Mouse (Mus musculus): Measurements from ENCODE around the gene Masp1. TPM values are rescaled to one million over a fixed set of nuclear protein-coding genes. Genes with fewer than 3 reads are reported as not detected.

Masp1 gene
- total RNA-seq (2021): 10 to 100 TPM; 24.5 TPM

DNA sequence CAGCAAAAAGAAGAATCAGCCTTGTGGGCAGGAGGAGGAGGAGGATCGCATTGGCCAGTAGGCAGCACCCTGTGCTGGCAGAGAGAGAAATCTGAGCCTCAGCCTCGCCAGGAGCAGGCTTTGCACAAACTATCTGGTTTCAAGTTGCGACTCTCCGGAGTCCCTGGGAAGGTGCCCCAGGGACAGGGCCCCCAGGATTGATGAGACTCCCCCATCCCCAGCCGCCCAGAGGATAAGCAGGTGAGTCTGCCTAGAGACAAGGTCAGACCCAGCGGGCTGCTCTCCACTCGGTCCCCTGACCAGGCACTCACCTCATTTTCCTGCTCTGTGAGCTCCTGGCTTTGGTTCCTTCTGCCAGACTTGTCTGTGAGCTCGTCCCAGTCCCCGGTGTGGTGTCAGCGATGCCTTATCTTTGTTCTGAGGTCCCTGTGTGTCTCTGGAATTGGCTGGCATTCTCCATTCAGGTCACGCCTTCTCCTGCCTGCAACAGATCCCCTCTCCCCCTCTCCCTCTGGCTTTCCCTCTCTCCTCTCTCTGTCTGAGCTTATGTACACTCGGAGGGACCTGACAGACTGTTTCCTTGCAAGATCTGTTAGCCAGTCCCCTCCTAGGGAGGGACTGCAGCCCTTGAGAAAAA, at the start of gene Masp1, which contains the start of gene Rtp4:
TSS of gene Masp1 (minus strand) at position 581 of the 637 bp plus-strand sequence.
TSS of gene Rtp4 (plus strand) at position 57 of the 637 bp plus-strand sequence.
- DNase-seq: peak in 1 of 2 experiments; percentile 39
- intact Hi-C loops (cut with DNase I): no loop called here

DNA sequence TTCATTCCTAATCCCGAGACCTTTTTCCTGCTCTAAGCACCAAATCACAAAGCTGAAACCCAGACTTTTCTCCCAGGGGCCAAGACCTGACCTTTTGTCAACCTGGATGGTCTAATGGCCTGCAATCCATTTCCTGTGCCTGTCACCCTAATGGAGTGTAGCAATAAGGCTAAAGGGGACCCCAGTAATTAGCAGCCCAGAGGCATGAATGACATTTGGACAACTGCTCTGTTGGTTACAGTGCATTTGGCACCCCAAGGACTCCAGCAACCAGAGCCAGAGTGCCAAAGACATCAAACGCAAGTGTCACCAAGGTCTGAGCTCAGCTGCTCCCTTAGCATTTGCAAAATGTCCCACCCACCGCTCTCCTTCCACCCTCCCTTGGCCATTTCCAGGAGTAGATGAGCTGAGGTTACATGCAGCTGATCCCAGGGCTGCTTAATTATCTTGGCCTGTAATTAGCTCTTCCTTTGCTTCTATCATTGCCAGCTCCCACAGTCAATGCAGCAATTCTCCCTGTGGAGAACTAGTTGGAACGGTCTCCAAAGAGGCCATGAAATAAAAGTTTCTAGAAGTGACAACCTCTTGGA, 47.8 kb upstream of the Masp1 start:
- intact Hi-C loops (cut with DNase I): no loop called here
- DNase-seq: no peak

DNA sequence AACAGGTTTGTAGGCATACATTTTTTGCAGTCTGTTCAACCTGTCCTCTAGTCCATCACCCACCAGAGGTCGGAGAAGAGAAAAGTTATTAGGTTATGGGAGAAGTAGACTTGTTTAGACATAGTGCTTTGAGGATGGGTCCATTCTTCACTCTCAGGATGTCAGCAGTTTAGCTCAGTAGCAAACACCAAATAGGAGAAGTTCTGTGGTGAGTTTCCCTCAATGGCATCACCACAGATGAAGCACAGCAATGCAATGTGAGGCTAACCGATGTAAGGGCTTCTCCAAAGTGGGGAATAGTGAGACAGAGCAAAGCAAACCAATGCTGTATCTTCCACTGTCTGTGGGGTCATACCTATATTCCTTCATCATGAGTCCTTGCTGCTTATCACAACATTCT, 37.1 kb upstream of the Masp1 start:
- no peak for DNase-seq
- intact Hi-C loops (cut with DNase I): no loop called here

DNA sequence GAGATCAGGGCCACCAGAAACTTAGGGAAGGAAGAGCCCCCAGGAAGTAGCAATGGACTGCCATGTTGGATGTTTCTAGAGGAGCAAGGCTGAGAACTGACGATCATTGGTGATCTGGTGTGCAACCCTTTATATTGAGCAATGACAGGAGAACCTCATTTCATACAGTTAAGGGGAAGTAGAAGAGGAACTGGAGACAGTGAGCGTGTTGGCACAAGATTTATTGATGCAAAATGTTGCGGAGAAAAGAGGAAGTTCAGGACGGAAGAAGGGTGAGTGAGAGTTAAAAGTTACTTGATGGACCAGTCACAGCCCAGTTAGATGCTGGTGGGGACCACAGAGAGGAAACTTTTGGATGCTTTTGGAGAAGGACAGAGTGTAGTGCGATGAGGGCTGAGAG, 36.6 kb upstream of the Masp1 start:
- intact Hi-C loops (cut with DNase I): no loop called here
- DNase-seq: no peak

DNA sequence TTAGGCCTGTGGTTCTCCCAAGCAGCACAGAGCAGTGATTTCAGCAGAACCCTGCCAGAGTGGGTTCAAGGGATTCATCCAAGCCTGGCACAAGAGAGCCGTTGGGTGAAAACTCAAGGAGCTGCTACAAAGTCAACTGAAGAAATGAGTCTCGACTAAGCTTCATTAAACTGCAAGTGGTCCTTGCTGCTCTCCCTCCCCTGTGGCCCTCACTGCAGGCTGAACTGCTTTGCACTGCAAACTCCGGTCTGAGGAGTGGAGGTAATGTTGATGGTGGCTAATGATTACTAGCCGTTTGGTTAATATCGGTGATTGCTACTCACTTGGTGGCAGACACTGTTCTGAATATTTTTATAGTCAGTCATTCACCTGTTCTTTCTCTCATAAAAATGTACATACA, 34.1 kb upstream of the Masp1 start:
- intact Hi-C loops (cut with DNase I): loop anchor here (5.0 kb wide), 1 partner anchor 78 kb away; no protein-coding TSS in a partner anchor
- no peak for DNase-seq

DNA sequence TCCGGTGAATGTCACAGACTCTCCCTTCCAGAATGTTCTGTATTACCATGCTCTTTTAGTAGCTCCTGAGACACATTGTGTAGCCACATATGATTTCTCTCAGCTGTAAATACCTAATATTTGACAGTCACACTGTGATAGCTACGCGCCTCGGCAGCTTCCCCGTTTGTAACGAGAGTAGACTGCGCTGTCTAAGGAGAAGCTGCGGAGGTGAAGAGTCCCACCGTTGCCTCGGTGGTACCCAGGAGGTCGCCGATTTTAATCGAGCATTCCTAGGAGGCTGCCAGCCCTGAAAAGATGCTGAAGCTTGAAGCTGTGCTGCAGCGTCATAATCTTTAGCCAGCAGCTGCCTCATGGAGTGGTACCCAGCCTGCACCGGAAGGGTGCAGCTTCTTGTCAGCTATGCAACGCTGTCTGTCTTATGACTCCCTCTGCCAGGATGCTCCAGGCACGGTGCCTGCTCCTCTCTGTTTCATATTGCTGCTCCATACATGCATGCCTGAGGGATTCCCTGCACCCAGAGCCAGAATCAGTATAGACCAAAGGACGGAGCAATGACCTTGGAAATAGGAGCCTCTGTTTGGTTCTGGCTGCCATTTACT, 30.5 kb upstream of the Masp1 start:
- intact Hi-C loops (cut with DNase I): loop anchor here (1.0 to 5.0 kb wide), 4 partner anchors 81 to 402 kb away; no protein-coding TSS in a partner anchor
- no peak for DNase-seq

DNA sequence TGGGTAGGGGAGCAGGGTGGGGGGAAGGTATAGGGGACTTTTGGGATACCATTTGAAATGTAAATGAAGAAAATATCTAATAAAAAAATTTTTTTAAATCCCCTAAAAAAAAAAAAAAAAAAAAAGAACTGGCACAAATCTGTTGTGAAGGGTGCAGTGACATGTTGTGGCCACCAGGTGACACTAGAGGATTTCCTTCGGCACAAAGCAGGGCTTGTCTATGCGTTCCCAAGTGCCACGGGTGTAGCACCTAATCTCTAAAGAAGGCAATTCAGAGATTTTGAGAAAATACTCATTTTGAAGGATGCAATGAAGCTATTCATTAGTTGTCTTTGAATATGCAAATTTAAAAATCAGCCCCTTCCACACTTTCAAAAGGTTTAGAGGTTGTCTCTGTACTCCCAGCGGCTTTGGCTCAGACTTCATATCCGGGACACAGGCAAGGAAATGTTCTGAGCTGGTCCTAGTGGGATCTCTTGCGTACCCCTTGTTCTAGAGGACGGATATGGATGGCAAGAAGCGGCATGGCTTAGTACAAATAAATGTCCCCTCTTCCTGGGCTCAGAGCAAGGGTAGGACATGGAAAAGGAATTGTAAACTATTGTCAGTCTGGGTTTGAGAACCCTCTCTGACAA, 29.8 kb upstream of the Masp1 start:
- DNase-seq: peak; percentile 68 to 73
- intact Hi-C loops (cut with DNase I): loop anchor here (1.0 to 5.0 kb wide), 4 partner anchors 82 to 403 kb away; no protein-coding TSS in a partner anchor

DNA sequence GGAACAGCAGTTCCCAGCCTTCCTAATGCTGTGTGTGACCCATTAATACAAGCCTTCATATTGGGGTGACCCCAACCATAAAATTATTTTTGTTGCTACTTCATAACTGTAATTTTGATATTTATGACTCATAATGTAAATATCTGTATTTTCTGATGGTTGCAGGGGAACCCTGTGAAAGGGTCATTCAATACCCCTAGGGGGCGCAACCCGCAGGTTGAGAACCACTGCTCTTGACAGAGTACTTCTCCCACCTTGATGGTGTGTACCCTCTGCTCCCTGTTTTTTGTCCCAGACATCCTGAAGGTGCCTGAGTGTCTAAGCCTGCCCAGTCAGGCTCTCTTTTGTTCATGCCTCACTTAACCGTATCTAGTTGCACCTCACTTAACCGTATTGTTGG, 27.2 kb upstream of the Masp1 start:
- no peak for DNase-seq
- intact Hi-C loops (cut with DNase I): no loop called here

DNA sequence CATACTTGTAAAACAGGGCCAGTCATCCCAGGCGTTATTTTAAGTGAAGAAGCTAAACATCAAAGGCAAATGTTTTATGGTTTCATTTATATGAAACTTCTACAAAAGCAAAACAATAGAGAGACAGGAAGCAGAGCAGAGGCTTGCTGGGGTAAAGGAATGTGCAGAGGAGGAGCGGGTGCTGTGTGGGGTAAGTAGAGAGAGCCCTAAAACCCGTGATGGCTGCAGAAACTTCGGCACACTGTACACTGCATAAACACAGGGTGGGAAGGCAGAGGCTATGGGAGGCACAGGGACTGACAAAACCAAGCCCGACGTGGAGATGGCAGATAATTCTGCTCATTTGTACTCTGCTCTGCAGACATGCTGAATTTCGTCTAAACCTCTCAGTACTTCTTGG, 23.7 kb upstream of the Masp1 start:
- intact Hi-C loops (cut with DNase I): no loop called here
- DNase-seq: no peak

DNA sequence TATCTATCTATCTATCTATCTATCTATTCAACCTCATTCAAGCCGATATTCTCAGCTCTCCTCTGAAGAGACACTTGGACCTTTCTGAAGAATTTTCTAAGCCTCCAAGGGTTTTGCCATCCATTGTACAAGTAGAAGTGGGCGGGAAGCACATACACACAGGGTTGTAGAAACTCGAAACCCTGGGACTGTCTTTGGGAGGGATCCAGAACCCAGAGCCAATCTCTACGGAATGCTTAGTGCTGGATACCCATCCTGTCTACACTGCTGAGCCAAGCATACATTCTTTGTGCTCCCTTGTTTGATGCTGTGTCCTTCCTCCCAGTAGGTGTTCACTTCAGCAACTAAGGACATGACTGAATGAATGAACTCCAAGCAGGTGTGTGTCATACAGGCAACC, 22.3 kb upstream of the Masp1 start:
- no peak for DNase-seq
- intact Hi-C loops (cut with DNase I): no loop called here

DNA sequence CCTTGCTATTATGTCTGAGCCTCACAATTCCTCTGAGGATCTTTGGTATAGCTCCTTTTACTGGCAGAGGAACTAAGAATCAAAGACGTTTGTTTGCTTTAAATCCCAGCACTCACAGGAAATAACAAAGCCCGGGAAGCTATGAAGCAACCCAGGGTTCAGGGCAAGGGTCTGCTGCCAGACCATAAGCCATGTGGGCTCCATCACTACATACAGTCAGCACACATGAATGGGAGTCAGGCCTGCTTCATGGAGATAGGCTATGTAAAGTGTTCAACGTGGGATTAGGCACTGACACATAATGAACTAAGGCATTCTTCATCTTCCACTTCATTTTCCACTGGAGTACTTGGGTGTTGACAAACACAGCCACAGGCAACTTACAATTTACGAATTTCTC, 20.4 kb upstream of the Masp1 start:
- intact Hi-C loops (cut with DNase I): no loop called here
- DNase-seq: no peak

DNA sequence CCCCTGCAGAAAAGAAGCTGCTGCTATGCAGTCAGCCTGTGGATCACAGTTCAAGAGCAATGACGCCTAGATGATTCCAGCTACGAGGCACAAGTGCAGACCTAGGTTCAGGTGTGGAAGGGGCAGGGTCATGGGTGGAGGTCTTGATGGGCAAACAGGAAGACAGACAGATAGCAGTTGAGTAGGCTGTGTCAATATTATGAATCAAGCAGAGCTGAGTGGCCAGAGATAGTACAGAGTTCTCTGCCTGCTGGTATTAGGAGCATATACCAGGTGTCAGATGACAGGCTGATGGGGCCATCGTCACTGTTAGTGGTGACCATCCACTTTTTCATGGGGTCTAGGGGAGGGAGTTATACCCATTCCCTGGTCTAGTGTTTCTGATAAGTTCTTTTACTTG, 13.1 kb upstream of the Masp1 start:
- intact Hi-C loops (cut with DNase I): no loop called here

DNA sequence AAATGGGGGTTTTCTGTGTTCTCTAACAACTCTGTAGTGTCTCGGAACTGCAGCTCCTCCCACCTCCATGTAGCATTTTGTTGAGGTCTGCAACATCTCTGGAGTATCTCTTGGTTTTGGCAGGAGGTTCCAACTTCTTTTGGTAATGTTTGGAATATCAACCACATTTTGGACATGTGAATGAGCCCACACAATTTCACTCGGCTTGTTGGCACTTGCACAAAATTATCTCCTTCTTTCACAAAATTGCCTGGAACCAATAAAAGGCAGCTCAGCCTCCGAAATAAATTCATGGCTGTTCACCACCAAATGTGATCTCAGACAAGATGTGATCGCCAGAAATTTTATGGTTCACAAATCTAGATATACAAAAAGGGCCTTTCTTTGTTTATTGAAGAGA, 8.6 kb upstream of the Masp1 start:
- intact Hi-C loops (cut with DNase I): no loop called here

More for the DNA sequence above, 13.1 kb upstream of the Masp1 start:
- no peak for DNase-seq

DNA sequence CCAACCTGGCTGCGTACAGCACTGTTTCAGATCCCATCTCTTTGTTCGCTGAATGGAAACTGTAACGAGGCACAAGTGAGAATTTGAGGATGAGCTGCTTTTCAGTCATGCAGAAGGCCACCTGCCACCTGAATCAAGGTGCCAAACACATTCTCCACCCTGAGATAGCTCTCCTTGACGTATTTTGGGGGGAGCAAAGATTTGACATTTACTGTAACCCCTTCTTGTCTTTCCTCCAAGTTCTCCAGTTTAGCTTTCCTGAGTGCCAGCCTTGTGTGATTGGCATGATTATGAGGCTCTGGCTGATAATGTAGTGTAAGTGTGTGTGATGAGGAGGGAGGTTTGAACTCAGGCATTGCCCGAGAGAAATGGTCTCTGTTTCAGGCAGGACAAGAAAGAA, 1.5 kb upstream of the Masp1 start:
- intact Hi-C loops (cut with DNase I): no loop called here
- no peak for DNase-seq

More for the DNA sequence above, 8.6 kb upstream of the Masp1 start:
- DNase-seq: no peak

DNA sequence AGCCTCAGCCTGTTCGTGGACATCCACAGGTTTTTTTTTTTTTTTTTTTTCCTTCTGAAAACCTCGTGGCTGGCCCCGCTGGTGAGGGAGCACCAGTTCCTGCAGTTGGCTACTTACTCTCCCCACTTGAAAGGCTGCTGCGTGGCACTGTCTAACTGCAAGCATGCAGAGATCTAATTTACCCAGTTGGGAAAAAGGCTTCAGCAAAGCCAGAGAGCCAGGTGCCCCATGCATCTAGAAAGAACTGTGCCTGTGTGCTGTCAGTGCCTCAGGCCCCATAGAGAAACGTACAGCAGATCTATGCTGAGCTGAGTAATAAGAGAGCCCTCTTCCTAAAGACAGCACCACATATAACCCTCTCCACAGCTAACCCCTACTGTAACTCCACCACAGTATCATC, 477 bp upstream of the Masp1 start:
- DNase-seq: no peak
- intact Hi-C loops (cut with DNase I): no loop called here

DNA sequence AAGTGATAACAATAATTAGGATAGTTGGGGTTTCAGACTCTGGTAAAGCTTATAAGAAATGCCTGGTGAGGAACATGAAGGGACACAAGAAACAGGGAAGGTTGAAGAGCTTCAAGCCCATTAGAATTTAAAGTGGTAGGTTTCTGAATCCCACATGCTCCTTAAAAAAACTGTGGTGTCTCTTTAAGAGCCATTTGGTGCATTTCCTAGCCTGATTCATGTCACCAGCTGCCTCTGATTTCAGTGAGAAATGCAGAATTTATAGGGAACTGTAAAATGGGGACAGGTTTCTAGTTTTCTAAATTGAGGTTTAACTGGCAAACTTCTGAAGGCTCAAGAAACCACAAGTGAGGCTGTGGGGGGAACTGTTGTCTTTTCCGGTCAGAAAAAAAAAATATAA, 844 bp downstream of the Masp1 start:
- DNase-seq: no peak
- intact Hi-C loops (cut with DNase I): no loop called here

DNA sequence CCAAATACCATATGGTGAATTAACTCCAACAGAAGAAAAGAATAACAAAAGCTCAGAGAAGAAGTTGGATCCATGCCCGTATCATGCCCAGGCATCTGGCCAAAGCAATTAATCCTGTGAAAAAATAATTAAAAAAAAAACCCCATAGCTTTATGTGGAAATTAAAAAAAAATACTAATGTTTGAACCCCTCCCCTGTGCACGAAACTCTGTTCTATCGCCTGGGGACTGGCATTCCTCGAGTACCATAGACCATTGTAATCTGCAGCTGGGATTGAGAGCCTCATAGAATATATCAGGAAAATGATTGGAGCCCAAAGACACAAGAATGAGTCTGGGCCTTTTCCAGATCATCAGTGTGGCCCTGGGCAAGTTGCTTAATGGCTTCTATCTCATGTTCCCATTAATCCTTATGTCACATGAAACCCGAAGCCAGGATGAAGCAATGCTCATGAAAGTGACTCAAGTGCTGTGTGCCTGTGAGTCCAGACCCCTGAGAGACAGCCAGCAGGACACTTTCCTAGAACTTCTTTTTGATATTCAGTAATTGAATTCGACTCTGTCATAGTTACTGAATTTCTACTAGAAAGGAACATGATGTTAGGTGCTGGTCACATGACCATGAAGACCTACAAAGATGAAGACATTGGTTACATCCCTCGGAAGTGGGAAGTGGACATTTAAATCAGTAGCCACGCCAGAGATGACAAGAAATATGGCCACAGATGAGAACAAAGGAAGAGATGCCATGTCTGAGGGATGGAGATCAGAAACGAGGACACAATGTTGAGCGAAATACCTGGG, 1.8 kb downstream of the Masp1 start:
- DNase-seq: no peak
- intact Hi-C loops (cut with DNase I): no loop called here

DNA sequence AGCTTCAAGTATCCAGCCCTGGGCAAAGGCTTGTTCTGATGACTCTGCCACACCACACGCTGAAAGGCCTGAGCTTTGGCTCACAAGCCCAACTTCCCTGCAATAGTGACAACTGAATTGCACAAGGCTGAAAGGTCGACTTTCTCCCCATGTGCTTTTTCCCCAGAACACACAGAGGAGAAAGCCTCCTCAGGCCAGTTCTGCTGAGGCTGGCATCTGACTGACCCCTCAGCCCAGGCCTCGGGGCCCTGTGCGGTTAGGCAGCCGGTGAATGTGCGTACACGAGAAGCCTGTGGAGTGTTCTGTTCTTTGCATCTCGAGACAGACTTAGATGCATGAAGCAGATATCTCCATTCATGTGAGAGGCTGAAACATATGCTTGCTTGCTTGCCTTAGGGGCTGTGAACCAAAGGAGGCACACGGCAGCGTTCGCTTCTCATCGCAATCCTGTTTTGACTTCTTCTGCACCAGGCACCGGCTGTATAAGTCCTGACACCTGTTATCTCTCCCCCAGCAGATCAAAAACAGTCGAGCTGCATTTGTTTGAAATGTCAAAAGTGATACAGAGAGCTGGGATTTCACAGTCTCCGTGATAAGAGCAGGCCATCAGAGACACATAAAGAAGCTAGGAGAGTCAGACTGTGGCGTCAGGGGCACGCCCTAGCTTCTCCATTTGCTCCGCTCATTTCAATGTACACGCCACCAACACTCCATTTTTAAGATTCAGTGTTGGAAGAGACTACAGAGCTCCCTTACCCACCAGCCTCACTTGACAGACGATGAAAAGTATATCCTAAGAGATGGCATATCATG, 2.7 kb downstream of the Masp1 start:
- intact Hi-C loops (cut with DNase I): loop anchor here (1.0 kb wide), 1 partner anchor 17 kb away; no protein-coding TSS in a partner anchor
- no peak for DNase-seq

DNA sequence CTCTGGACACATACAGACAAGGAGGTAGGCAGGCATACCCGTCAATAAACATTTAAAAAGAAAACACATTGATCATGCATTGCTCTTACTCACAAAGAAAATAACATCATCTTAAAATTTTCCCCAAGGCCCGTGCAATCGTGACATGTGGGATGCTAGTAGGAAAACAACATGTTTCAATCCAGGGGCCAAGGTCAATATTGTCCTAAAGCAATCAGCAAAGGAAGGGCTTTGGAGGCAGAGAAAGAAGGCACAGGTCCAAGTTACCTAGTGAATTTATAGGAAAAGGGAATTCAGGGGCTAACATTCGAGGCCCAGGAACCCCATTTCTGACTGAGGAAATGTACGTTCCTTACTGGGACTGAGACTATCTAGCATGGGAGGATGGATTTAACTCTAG, 3.4 kb downstream of the Masp1 start:
- intact Hi-C loops (cut with DNase I): loop anchor here (1.0 kb wide), 1 partner anchor 16 kb away; no protein-coding TSS in a partner anchor
- DNase-seq: no peak

DNA sequence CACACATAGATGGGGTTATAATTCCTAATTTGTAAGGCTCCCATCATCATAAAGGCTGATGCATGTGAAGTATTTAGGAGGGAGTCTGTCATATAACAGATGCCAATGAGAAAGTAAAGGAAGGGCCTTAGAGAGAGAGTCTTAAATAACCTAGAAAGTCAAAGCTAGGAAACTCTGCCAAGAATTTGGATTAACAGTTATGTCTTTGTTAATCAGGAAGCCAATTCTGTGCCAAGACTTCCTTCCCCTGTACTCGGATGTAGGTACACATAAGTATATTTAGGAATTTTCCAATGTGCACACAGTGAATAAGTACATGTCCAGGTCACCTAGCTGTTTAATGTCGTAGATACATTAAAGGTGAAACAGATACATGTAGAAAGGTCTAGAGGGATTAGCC, 4.0 kb downstream of the Masp1 start:
- DNase-seq: no peak
- intact Hi-C loops (cut with DNase I): loop anchor here (1.0 kb wide), 1 partner anchor 15 kb away; no protein-coding TSS in a partner anchor

Data from heart, postnatal 10 days (tissue).